ENCODE assay signal across 8 mouse cellular contexts in genomic region chr13:54447496-54448224, GRCm38 (mm10). TPM values are rescaled to one million over a fixed set of nuclear protein-coding genes. Genes with fewer than 3 reads are reported as not detected.
DNase-seq lines count a peak whose midpoint lies in the region; ATAC-seq lines count a peak whose summit lies in the region.

No protein-coding gene starts in this region.

- no peak for ATAC-seq in embryonic facial prominence, embryonic 11.5 days (replicated peaks; ENCODE audit: insufficient number of reproducible peaks, low FRiP score, low TSS enrichment, low read depth)
- ATAC-seq in hindbrain, embryonic 13.5 days (ENCODE audit: low FRiP score): peak; percentile 43; the same call in 1 of the 2 replicates
- ATAC-seq in midbrain, embryonic 16.5 days: peak; percentile 64; the same call in 1 of the 2 replicates

- H3K9ac ChIP-seq in embryonic facial prominence, embryonic 11.5 days (replicated peaks; ENCODE audit: low read length): no peak overlapping the region
- no peak overlapping the region for H3K9ac ChIP-seq in hindbrain, embryonic 13.5 days
- H3K9ac ChIP-seq in midbrain, embryonic 16.5 days (ENCODE audit: low read depth, low read length): no peak overlapping the region

- H3K4me2 ChIP-seq in embryonic facial prominence, embryonic 11.5 days (ENCODE audit: low read depth, low read length): no peak overlapping the region; the same call in 1 of the 2 replicates
- H3K4me2 ChIP-seq in hindbrain, embryonic 13.5 days: peak overlapping the region; percentile 40; the same call in 1 of the 2 replicates
- peak overlapping the region; percentile 36 for H3K4me2 ChIP-seq in midbrain, embryonic 16.5 days (ENCODE audit: low read length)

- H3K27me3 ChIP-seq in embryonic facial prominence, embryonic 11.5 days (ENCODE audit: control insufficient read depth, insufficient read depth, low read length): no peaks in the 10 kb centered on the region
- peaks cover 10% of the 10 kb centered on the region for H3K27me3 ChIP-seq in hindbrain, embryonic 13.5 days
- H3K27me3 ChIP-seq in limb, embryonic 10.5 days (ENCODE audit: low read depth, poor library complexity, severe bottlenecking): 0 out of 2 replicates have a peak, but pooled peaks cover 4% of the 10 kb centered on the region
- no peaks in the 10 kb centered on the region for H3K27me3 ChIP-seq in midbrain, embryonic 16.5 days (ENCODE audit: control insufficient read depth, insufficient read depth, low read depth, low read length)

- H3K27ac ChIP-seq in embryonic facial prominence, embryonic 11.5 days (replicated peaks; ENCODE audit: low read depth, low read length): no peak overlapping the region
- H3K27ac ChIP-seq in hindbrain, embryonic 13.5 days: no peak overlapping the region
- H3K27ac ChIP-seq in limb, embryonic 10.5 days: peak overlapping the region; percentile 31; the same call in 1 of the 2 replicates
- H3K27ac ChIP-seq in midbrain, embryonic 16.5 days (ENCODE audit: low read length): peak overlapping the region; percentile 63; the same call in 1 of the 2 replicates

- peaks cover 3% of the 10 kb centered on the region for H3K4me1 ChIP-seq in embryonic facial prominence, embryonic 11.5 days (ENCODE audit: control insufficient read depth, insufficient read depth, low read length)
- peaks cover 9% of the 10 kb centered on the region for H3K4me1 ChIP-seq in hindbrain, embryonic 13.5 days (replicated peaks)
- H3K4me1 ChIP-seq in limb, embryonic 10.5 days: peaks cover 20% of the 10 kb centered on the region
- H3K4me1 ChIP-seq in midbrain, embryonic 16.5 days (ENCODE audit: control insufficient read depth, insufficient read depth, low read length): peaks cover 17% of the 10 kb centered on the region

- no peaks in the 10 kb centered on the region for H3K9me3 ChIP-seq in embryonic facial prominence, embryonic 11.5 days (replicated peaks; ENCODE audit: control insufficient read depth, low read length)
- no peaks in the 10 kb centered on the region for H3K9me3 ChIP-seq in hindbrain, embryonic 13.5 days
- H3K9me3 ChIP-seq in limb, embryonic 10.5 days (replicated peaks): no peaks in the 10 kb centered on the region
- no peaks in the 10 kb centered on the region for H3K9me3 ChIP-seq in midbrain, embryonic 16.5 days (replicated peaks; ENCODE audit: control insufficient read depth, low read length, poor library complexity, severe bottlenecking)

- DNase-seq in ovary, postnatal 36 days (ENCODE audit: low spot score): peak; percentile 15
- DNase-seq in ovary, postnatal 10 days (ENCODE audit: low spot score): no peak
- peak; percentile 84 for DNase-seq in embryonic facial prominence, embryonic 11.5 days (ENCODE audit: low spot score)
- peak; percentile 48 for DNase-seq in limb, embryonic 10.5 days (ENCODE audit: low spot score)
- no peak for DNase-seq in c-Kit-positive CD71-positive TER-119-positive erythroid progenitor cells, embryonic 14.5 days (ENCODE audit: low spot score)
- no peak for DNase-seq in cerebellum, adult 11-12 months

- H3K36me3 ChIP-seq in embryonic facial prominence, embryonic 11.5 days (replicated peaks; ENCODE audit: control insufficient read depth, insufficient read depth, low read depth, low read length): no peaks in the 10 kb centered on the region
- no peaks in the 10 kb centered on the region for H3K36me3 ChIP-seq in hindbrain, embryonic 13.5 days
- H3K36me3 ChIP-seq in limb, embryonic 10.5 days: no peaks in the 10 kb centered on the region
- no peaks in the 10 kb centered on the region for H3K36me3 ChIP-seq in midbrain, embryonic 16.5 days (ENCODE audit: control insufficient read depth, insufficient read depth, low read length)

- WGBS in embryonic facial prominence, embryonic 11.5 days: 2% methylated on average over 14 of the region's 15 CpGs
- WGBS in hindbrain, embryonic 13.5 days: 4% methylated on average over 14 of the region's 15 CpGs
- 3% methylated on average over 15 of the region's 15 CpGs for WGBS in limb, embryonic 10.5 days
- WGBS in midbrain, embryonic 16.5 days: 2% methylated on average over 15 of the region's 15 CpGs

- no peak overlapping the region for H3K4me3 ChIP-seq in embryonic facial prominence, embryonic 11.5 days (ENCODE audit: low read depth, low read length)
- no peak overlapping the region for H3K4me3 ChIP-seq in hindbrain, embryonic 13.5 days
- peak overlapping the region; percentile 31 for H3K4me3 ChIP-seq in limb, embryonic 10.5 days
- H3K4me3 ChIP-seq in midbrain, embryonic 16.5 days (ENCODE audit: low read depth, low read length): no peak overlapping the region

RNA-seq across cellular contexts. Expression of gene Thoc3, which starts 21.0 kb away (rescaled TPM):
- 160 and 161 TPM in 2 replicates for polyA plus RNA-seq in embryonic facial prominence, embryonic 11.5 days (2014; fragmentation: Nextera tagmentation; extraction: Ambion mirVana)
- polyA plus RNA-seq in hindbrain, embryonic 13.5 days (2015; fragmentation: Nextera tagmentation; extraction: Ambion mirVana): 94.5 and 105 TPM in 2 replicates
- polyA plus RNA-seq in limb, embryonic 10.5 days (2016; fragmentation: Nextera tagmentation; extraction: Ambion mirVana): 189 and 192 TPM in 2 replicates
- polyA plus RNA-seq in midbrain, embryonic 16.5 days (2015; fragmentation: Nextera tagmentation; extraction: Ambion mirVana): 107 and 110 TPM in 2 replicates

RNA-seq across cellular contexts. Expression of gene Simc1, which starts 55.9 kb away (rescaled TPM):
- 22.5 and 23.6 TPM in 2 replicates for polyA plus RNA-seq in embryonic facial prominence, embryonic 11.5 days (2014; fragmentation: Nextera tagmentation; extraction: Ambion mirVana)
- polyA plus RNA-seq in hindbrain, embryonic 13.5 days (2015; fragmentation: Nextera tagmentation; extraction: Ambion mirVana): 21.0 and 21.4 TPM in 2 replicates
- 20.6 and 21.1 TPM in 2 replicates for polyA plus RNA-seq in limb, embryonic 10.5 days (2016; fragmentation: Nextera tagmentation; extraction: Ambion mirVana)
- polyA plus RNA-seq in midbrain, embryonic 16.5 days (2015; fragmentation: Nextera tagmentation; extraction: Ambion mirVana): 22.3 and 25.6 TPM in 2 replicates

Comparison
In these comparisons a context has a peak if more than half of its experiments do, and no peak if none do; other contexts are left out.
1. DNase-seq: peak in ovary, postnatal 36 days (single experiment), embryonic facial prominence, embryonic 11.5 days (single experiment) and limb, embryonic 10.5 days (single experiment); none in ovary, postnatal 10 days (single experiment), c-Kit-positive CD71-positive TER-119-positive erythroid progenitor cells, embryonic 14.5 days (single experiment) and cerebellum, adult 11-12 months (single experiment).
2. H3K27ac ChIP-seq: peak in limb, embryonic 10.5 days (single experiment) and midbrain, embryonic 16.5 days (single experiment); none in embryonic facial prominence, embryonic 11.5 days (single experiment) and hindbrain, embryonic 13.5 days (single experiment).